Mouse (Mus musculus) liver, embryonic 14.5 days (tissue): Measurements from ENCODE around the gene Guca2b. TPM values are rescaled to one million over a fixed set of nuclear protein-coding genes. Genes with fewer than 3 reads are reported as not detected.

Experiments
- ATAC-seq: fragments of 200-750 bp; cut with Nextera tagmentation; 2 replicates; pipeline ENCODE4 v1.8.0; 2017; ENCODE audit warnings: moderate number of reproducible peaks, mild to moderate bottlenecking, moderate library complexity; ENCODE audit not compliant: insufficient read depth
- DNase-seq, 3 experiments: peaks; one replicate each; pipeline ENCODE4 v3.0.0-alpha.2; 2012 to 2013; ENCODE audit warnings: low read depth in 3 of 3, low spot score in 3 of 3
- H3K27ac ChIP-seq: fragments of 300-500 bp; sonication (generic); 2 replicates; pipeline ENCODE4 v1.5.1; 2014; ENCODE audit warnings: moderate library complexity, mild to moderate bottlenecking, control low read depth, inconsistent platforms
- H3K27me3 ChIP-seq: fragments of 300-500 bp; sonication (generic); 2 replicates; pipeline ENCODE4 v1.6.1; 2014; ENCODE audit warnings: mild to moderate bottlenecking, low read length, moderate library complexity; ENCODE audit not compliant: control insufficient read depth, insufficient read depth
- H3K36me3 ChIP-seq: fragments of 300-500 bp; sonication (generic); replicated peaks from 2 replicates; pipeline ENCODE4 v1.6.1; 2014; ENCODE audit warnings: low read depth; ENCODE audit not compliant: control insufficient read depth, insufficient read depth
- H3K4me1 ChIP-seq, 2 experiments: fragments of 200-500 bp in 1 of 2; fragments of 300-500 bp in 1 of 2; sonication (generic) in 1 of 2; replicated peaks; 2 replicates each; pipeline ENCODE4 v1.6.1; 2012 to 2014; ENCODE audit warnings: antibody characterized with exemption in 1 of 2, inconsistent platforms in 1 of 2, low read length in 1 of 2; ENCODE audit not compliant: control insufficient read depth in 2 of 2, insufficient read depth in 2 of 2
- H3K4me2 ChIP-seq: fragments of 300-500 bp; sonication (generic); 2 replicates; pipeline ENCODE4 v1.6.1; 2014; ENCODE audit warnings: low read depth, mild to moderate bottlenecking, control low read depth, moderate library complexity
- H3K4me3 ChIP-seq, 2 experiments: fragments of 200-500 bp in 1 of 2; fragments of 300-500 bp in 1 of 2; sonication (generic) in 1 of 2; 2 replicates each; pipeline ENCODE4 v1.5.1; 2012 to 2014; ENCODE audit warnings: low read depth in 2 of 2, low read length in 2 of 2, mild to moderate bottlenecking in 2 of 2, control low read depth in 1 of 2, inconsistent platforms in 1 of 2, moderate library complexity in 1 of 2; ENCODE audit not compliant: insufficient read depth in 1 of 2
- H3K9ac ChIP-seq: fragments of 300-500 bp; sonication (generic); replicated peaks from 2 replicates; pipeline ENCODE4 v1.6.1; 2014; ENCODE audit warnings: mild to moderate bottlenecking, control low read depth, moderate library complexity
- H3K9me3 ChIP-seq: fragments of 300-500 bp; sonication (generic); 2 replicates; pipeline ENCODE4 v1.6.1; 2016; ENCODE audit warnings: low read length, mixed read lengths; ENCODE audit not compliant: control insufficient read depth
- CTCF ChIP-seq: IDR thresholded peaks from 2 replicates; pipeline ENCODE4 v1.5.1; 2016; ENCODE audit warnings: antibody characterized with exemption, low read depth, control low read depth
- EP300 ChIP-seq: IDR thresholded peaks from 2 replicates; pipeline ENCODE4 v1.6.1; 2016; ENCODE audit warnings: antibody characterized with exemption, low read depth
- WGBS: fragments of 180-500 bp; shearing (Covaris S2); extraction: QIAGEN DNeasy Blood & Tissue Kit; methylation state at CpG from one replicate; pipeline ENCODE4 v1.1.7; 2014; ENCODE audit not compliant: insufficient replicate concordance; 5-methylcytosine and 5-hydroxymethylcytosine counted together
- polyA plus RNA-seq, 2 experiments: library from polyadenylated mRNA; depleted of rRNA in 1 of 2; stranded (reverse) in 1 of 2; unstranded in 1 of 2; fragments of >200 nt; fragmentation: Nextera tagmentation in 1 of 2; extraction: Ambion mirVana in 1 of 2; gene quantifications; 2 replicates each; pipeline versions ENCODE4 v1.2.1 to v1.2.3; 2012 to 2014

Guca2b gene
- polyA plus RNA-seq (2012; rRNA removed) (0.12 and 0.64 TPM in 2 replicates), polyA plus RNA-seq (2014; fragmentation: Nextera tagmentation; extraction: Ambion mirVana) (not detected in 2 replicates)

DNA sequence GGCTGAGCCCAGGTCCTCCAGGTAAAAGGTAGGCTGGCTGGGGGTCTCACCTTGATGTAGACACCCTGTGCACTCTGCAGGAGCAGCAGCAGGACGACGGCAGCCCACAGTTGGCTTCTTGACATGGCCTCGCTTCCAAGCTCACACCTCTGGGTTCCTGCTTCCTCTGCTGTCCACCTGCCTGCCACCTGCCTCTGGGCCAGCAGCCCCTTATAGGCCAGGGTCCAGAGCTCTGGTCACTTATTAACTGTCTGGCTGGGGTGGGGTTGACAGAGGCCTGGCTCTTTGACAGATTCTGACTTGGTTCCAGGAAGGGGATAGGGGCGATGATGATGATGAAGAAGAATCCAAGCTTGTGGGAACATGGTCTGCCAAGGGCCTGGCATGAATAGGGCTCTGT, at the start of gene Guca2b:
TSS of gene Guca2b (minus strand) at position 224 of the 400 bp plus-strand sequence.
- Histone ChIP-seq H3K4me1 (no peaks in the 10 kb centered on the region), H3K27me3 (no peaks in the 10 kb centered on the region), H3K27ac (no peak within 1 kb of the TSS), H3K9ac (no peak within 1 kb of the TSS), H3K36me3 (no peaks in the 10 kb centered on the region), H3K4me2 (no peak within 1 kb of the TSS), H3K4me3 (no peak within 1 kb of the TSS), H3K9me3 (no peaks in the 10 kb centered on the region)
- no peak for DNase-seq
- no peak for ATAC-seq
- WGBS, result 59% methylated on average over 4 of the region's 4 CpGs
- no peak for TF ChIP-seq CTCF
- no peak for TF ChIP-seq EP300

- H3K27me3 ChIP-seq, result no peaks in the 10 kb centered on the region
- H3K4me3 ChIP-seq, result no peak overlapping the region
- no peaks in the 10 kb centered on the region for H3K9me3 ChIP-seq
- no peaks in the 10 kb centered on the region for H3K4me1 ChIP-seq
- no peak for ATAC-seq
- 44% methylated on average over 3 of the region's 3 CpGs for WGBS
- DNase-seq, result no peak
- no peaks in the 10 kb centered on the region for H3K36me3 ChIP-seq
- H3K27ac ChIP-seq, result no peak overlapping the region
- TF ChIP-seq EP300, result no peak
- TF ChIP-seq CTCF, result no peak
- H3K4me2 ChIP-seq, result no peak overlapping the region
- H3K9ac ChIP-seq, result no peak overlapping the region
Observed at GRCm38 (mm10) chr4:119707751-119708150, 49.0 kb upstream of the Guca2b start.

- Histone ChIP-seq H3K4me3 (no peak overlapping the region), H3K36me3 (no peaks in the 10 kb centered on the region), H3K4me2 (no peak overlapping the region), H3K27ac (no peak overlapping the region), H3K27me3 (no peaks in the 10 kb centered on the region), H3K9me3 (no peaks in the 10 kb centered on the region), H3K9ac (no peak overlapping the region), H3K4me1 (no peaks in the 10 kb centered on the region)
- ATAC-seq, result no peak
- WGBS, result 52% methylated on average over 5 of the region's 5 CpGs
- TF ChIP-seq EP300 (no peak), CTCF (no peak)
- DNase-seq, result no peak
Observed at GRCm38 (mm10) chr4:119707326-119707725, 48.6 kb upstream of the Guca2b start.

- Histone ChIP-seq H3K4me3 (no peak overlapping the region), H3K27me3 (no peaks in the 10 kb centered on the region), H3K4me1 (no peaks in the 10 kb centered on the region), H3K27ac (no peak overlapping the region), H3K9ac (no peak overlapping the region), H3K36me3 (no peaks in the 10 kb centered on the region), H3K9me3 (no peaks in the 10 kb centered on the region), H3K4me2 (no peak overlapping the region)
- no peak for ATAC-seq
- TF ChIP-seq CTCF (no peak), EP300 (no peak)
- no peak for DNase-seq
- 63% methylated on average over 8 of the region's 8 CpGs for WGBS
Observed at GRCm38 (mm10) chr4:119703965-119704364, 45.2 kb upstream of the Guca2b start.

DNA sequence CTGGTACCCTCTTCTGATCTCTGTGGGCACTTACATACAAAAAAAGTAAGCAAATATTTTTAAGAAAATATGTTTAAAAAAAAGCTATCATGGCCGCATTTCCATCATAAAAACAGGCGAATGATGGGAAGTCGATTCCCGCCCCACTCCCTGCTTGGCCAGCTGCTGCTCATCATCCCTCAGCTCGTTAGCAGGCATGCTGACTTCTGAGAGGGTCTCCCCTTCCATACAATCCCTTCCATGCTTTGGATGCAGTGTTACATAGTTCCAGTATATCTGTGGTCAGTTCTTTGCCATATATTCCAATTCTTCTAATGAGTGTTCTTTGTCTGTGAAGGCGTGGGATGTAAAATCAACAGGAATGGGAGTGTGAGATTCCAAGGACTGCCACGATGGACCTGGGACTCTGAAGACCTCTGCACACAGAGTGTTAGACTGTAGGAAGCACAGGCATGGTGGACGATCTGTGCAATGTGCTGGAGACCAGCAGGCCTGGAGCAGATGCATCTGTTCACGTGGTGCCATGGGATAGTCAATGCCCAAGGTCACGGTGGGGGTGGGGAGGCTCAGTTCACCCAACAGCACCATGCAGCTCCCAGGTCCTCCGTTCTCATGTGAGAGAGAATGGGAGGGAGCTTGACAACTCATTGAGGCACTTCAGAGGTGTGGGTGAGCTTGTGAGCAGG, 42.7 kb upstream of the Guca2b start:
- H3K4me1 ChIP-seq, result no peaks in the 10 kb centered on the region
- TF ChIP-seq CTCF (no peak), EP300 (no peak)
- H3K27ac ChIP-seq, result no peak overlapping the region

More for the DNA sequence above, 42.7 kb upstream of the Guca2b start:
- H3K4me3 ChIP-seq, result no peak overlapping the region
- ATAC-seq, result no peak
- H3K36me3 ChIP-seq, result no peaks in the 10 kb centered on the region
- 66% methylated on average over 11 of the region's 11 CpGs for WGBS
- no peaks in the 10 kb centered on the region for H3K9me3 ChIP-seq
- no peaks in the 10 kb centered on the region for H3K27me3 ChIP-seq
- H3K4me2 ChIP-seq, result no peak overlapping the region
- DNase-seq, result no peak
- no peak overlapping the region for H3K9ac ChIP-seq
